In the genomic region with DNA sequence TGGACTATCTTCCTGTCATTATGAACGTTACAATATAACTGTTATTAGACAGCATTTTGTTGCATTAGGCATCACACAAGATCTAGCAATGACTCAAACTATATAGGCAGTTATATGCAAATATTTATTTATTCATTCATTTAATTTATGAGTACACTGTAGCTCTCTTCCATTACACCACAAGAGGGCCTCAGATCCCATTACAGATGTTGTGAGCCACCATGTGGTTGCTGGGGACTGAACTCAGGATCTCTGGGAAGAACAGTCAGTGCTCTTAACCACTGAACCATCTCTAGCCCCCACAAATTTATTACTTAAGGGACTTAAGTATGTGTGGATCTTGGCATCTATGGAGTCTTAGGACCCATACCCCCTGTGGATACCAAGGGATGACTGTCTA, we compare ENCODE assay signal across 1 mouse cellular context.
TF ChIP-seq lines count a peak whose summit lies in the region.

No protein-coding gene starts in this region.

TF ChIP-seq in CH12.LX, 34 proteins besides CTCF, POLR2A, EP300 and RAD21:
- TF ChIP-seq KAT2A (IDR thresholded peaks at IDR 0.05; ENCODE audit: insufficient replicate concordance, low read length) (no peak), HCFC1 (IDR thresholded peaks at IDR 0.05; ENCODE audit: low read depth, low read length) (no peak), TBP (conservative IDR thresholded peaks at IDR 0.05; ENCODE audit: low read depth, low read length) (no peak), MXI1 (IDR thresholded peaks at IDR 0.05; ENCODE audit: low read depth, low read length) (no peak), SIN3A (IDR thresholded peaks at IDR 0.05; ENCODE audit: low read length) (no peak), ELF1 (IDR thresholded peaks at IDR 0.05; ENCODE audit: low read depth, low read length) (no peak), CHD1 (IDR thresholded peaks at IDR 0.05; ENCODE audit: low read depth, low read length) (no peak), ETS1 (conservative IDR thresholded peaks at IDR 0.05; ENCODE audit: low read depth, low read length) (no peak), TCF12 (IDR thresholded peaks at IDR 0.05; ENCODE audit: low read depth, low read length) (no peak), POLR2AphosphoS2 (IDR thresholded peaks at IDR 0.05; ENCODE audit: low read depth, low read length) (no peak), GABPA (IDR thresholded peaks at IDR 0.05; ENCODE audit: insufficient replicate concordance, low read depth, low read length) (no peak), RCOR1 (conservative IDR thresholded peaks at IDR 0.05; ENCODE audit: low read depth, low read length) (no peak), ZNF384 (IDR thresholded peaks at IDR 0.05; ENCODE audit: low read depth, low read length) (no peak), JUN (IDR thresholded peaks at IDR 0.05; ENCODE audit: insufficient read depth, low read depth, low read length) (no peak), PAX5 (IDR thresholded peaks at IDR 0.05; ENCODE audit: low read length) (no peak), NELFE (IDR thresholded peaks at IDR 0.05; ENCODE audit: low read depth, low read length) (no peak), ZC3H11A (IDR thresholded peaks at IDR 0.05; ENCODE audit: low read depth, low read length) (no peak)
TF ChIP-seq in CH12.LX: peak in this region for 0.
